Mouse (Mus musculus) right cerebral cortex, postnatal 36 days (tissue): ENCODE data around the gene Asphd2.

Experiments used
- DNase-seq, 2 experiments: peaks; one replicate each; pipeline ENCODE4 v3.0.0; 2022; ENCODE audit warnings: low spot score in 2 of 2, mixed read lengths in 1 of 2

The Asphd2 gene

DNA sequence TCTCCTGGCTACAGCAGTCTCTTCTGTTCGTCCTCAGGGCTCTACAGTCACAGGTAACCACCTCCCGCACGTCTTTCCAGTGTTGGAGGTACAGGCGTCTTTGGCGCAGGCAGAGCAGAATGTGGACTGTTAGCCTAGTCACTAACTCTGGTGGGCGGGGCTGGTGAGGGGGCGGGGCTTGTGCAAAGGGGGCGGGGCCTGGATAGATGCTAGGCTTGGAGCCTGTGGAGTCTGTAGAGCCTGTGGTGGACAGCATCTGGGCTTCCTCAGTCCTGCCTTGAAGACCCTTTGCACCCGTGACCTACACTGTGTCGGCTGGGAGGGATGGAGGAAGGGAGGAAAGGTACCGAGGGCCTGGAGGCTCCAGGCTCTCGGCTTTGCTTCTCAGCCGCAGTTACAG is 38.8 kb downstream of the Asphd2 start, which contains the start of gene Gm6583:
TSS of gene Gm6583 (minus strand) at position 124 of the 400 bp plus-strand sequence.
- DNase-seq, result no peak

GRCm38 (mm10) chr5:112355493-112355892 is 39.2 kb downstream of the Asphd2 start:
- no peak for DNase-seq

DNA sequence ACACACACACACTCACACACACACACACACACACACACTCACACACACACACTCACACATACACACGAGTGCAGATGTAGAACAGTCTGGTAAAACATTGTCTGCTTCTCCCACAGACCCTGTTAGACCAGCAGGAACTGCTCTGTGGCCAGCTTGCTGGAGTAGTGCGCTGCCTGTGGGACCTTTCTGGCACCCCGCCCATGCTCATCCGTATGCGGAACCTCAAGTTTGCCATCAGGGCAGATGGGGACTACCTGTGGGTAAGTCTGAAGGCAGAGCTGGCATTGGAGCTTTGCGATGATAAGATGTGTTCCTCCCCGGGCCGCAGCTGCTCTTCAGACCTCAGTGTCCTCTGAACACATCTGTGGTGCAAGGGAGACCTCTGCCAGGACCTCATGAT is 45.5 kb downstream of the Asphd2 start:
- DNase-seq, result no peak

DNA sequence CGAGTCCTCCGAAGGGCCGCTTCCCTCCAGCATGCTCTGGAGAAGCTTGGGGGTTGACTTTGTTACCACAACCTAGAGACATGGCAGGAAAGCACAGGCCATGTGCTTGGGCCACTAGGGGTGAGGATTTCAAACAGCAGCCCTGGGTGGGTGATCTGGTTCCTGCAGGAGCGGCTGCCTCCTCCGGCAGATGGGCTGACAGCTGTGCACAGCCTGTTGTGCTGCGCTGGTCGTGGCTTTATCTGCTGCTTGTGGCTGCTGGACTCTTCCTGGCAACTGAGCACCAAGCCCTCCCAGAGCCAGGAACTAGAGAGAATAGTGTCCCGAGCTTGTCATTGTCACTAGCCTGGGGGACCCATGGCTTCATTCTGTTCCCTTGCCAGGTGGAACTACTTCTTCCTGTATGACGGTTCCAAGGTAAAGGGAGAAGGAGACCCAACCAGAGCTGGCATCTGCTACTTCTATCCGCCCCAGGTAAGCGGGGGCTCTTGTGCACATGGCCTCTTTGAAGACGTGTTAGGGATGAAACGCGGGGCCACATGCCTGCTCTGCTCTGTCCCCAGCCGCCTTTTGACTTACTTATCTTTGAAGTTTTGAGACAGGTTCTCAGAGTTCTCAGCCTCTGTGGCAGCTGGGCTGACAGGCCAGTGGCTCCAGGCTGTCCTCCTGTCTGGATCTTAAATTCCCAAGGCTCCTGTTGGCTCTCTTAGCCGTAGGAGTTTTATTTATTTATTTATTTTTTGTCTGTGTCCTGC is 48.3 kb downstream of the Asphd2 start:
- DNase-seq, result no peak

- DNase-seq, result peak in 1 of 2 experiments; percentile 78
Observed at GRCm38 (mm10) chr5:112344092-112344960, 50.3 kb downstream of the Asphd2 start.

DNA sequence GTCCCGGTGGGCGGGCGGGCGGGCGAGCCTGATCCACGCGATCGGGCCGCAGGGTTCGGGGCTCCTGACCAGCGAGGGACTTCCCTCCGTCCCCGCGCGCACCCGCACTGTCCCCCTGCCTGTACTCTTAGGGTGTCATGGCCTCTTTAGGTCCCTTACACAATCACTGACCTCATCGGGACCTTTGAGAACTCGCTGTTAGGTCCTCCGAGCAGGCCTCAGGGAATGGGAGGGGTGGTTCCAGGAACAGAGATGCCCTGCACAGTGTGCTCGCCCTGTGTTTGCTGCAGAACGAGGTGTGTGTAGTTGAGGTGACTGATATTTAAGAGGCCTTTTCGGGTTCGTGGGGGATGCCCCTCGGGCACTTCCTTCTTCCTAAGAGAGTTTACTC is 51.5 kb downstream of the Asphd2 start:
- DNase-seq, result no peak

DNA sequence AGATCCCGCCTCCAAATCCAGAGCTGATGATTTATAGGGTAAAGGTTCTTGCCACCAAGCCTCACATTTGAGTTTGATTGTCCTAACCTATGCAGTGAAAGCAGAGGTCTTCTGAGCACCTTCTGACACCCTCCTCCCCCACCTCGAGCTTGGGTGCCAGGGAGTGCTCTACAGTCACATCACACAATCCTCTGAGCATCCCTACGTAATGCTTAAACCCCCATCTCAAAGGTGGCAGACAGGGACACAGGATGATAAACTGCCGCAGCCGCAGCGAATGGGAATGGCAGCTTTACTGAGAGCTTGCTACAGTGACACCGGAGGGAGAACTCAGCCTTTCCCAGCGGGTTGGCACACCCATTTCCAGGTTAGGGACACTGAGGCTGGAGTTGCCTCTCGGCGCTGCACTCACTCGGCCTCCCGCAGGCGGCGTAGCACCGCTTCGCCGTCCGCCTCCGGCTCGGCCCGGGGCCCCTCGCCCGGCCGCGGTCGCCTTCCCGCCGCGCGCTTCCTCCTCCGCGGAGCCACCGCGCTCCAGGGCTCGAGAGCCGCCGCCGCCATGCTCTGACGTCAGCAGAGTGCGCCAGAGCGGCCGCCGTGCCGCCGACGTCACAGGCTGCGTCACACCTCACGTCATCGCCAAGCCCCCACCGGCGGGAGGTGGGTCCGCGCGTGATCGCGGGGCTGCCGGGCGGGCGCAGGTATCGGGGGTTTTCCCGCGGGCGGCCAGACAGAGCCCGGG is 52.0 kb downstream of the Asphd2 start, which contains the start of the genes Srrd and Hps4:
TSS of gene Srrd (minus strand) at position 578 of the 742 bp plus-strand sequence.
TSS of gene Hps4 (plus strand) at position 621 of the 742 bp plus-strand sequence.
- DNase-seq, result peak; percentile 83 to 85

- no peak for DNase-seq
Observed at GRCm38 (mm10) chr5:112339215-112339614, 55.5 kb downstream of the Asphd2 start.

GRCm38 (mm10) chr5:112337004-112337403 is 57.7 kb downstream of the Asphd2 start:
- no peak for DNase-seq

GRCm38 (mm10) chr5:112335473-112335872 is 59.2 kb downstream of the Asphd2 start:
- DNase-seq, result no peak
